Mouse (Mus musculus) gastrocnemius, postnatal 10 days (tissue): ENCODE data around the gene Tnik. TPM values are rescaled to one million over a fixed set of nuclear protein-coding genes. Genes with fewer than 3 reads are reported as not detected.

ENCODE experiments used
- DNase-seq: peaks from one replicate; pipeline ENCODE4 v3.0.0; 2021; ENCODE audit warnings: mixed read lengths
- microRNA-seq, 2 experiments: library from miRNA; unstranded; fragments of <30 nt; microRNA quantifications; one replicate each; pipeline ENCODE4 v1.2.0; 2021
- total RNA-seq, 2 experiments: library from RNA; stranded (reverse); gene quantifications; 2 replicates each; pipeline ENCODE4 v1.2.3; 2021

Gene Tnik
- total RNA-seq, 2 experiments from 2014 or later: 70.8 to 72.5 TPM

DNA sequence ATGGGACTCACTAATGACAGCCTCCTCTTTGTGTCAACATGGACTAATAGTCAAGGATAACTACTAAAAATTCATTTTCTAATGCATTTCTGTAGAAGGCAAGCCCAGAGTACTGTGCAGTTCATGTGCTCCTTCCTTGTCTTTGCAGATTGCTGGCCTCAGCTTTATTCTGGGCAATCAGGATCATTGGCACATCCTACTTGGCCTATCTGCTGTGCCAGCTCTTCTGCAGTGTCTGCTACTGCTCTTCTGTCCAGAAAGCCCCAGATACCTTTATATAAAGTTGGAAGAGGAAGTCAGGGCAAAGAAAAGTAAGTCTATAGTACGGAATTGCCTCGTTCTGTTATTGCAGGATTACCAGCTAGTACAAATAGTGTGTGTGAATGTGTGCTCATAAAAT lies 455.5 kb downstream of the Tnik start:
- DNase-seq: no peak

GRCm38 (mm10) chr3:28721218-28721617 lies 458.2 kb downstream of the Tnik start:
- DNase-seq: no peak

- no peak for DNase-seq
Observed at GRCm38 (mm10) chr3:28721838-28722237, 458.8 kb downstream of the Tnik start.

DNA sequence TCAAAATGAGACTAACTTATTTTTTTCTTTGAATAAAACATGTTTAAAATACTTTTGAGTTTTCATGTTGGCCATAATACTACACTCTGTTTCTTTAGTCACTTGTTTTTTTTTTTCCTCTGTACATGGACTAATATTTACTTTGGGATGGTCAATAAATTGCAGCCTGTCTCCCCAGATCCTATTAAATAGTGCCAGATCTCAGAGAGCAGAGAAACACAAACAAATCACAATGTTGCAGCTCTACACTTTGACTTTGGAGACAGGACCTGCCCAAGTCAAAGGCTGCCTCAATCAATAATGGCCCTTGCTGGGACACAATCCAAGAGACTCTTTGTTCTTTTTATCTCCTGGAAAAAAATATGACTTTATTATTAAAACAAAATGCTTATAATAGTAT lies 459.5 kb downstream of the Tnik start:
- DNase-seq: no peak

DNA sequence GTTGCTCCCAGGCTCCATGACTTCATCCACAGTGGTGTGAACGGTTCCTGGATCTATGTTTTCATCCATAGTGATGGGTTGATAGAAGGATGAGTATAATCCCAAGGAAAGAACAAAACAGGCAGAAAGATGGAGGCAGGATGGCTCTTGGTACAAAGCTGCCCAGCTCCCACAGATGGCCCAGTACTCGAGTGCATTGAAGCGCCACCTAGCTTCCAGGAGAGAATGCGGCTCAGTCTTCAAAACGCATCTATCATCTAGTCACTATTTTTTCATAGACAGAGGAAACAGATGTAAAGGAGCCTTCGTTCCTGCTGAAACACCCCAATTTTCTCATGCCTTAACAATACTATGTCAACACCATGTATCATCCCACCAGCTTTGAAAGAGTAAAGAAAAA lies 460.5 kb downstream of the Tnik start:
- DNase-seq: no peak

GRCm38 (mm10) chr3:28725203-28725602 lies 462.2 kb downstream of the Tnik start:
- no peak for DNase-seq

Small RNA genes within 50 kb of the gene (microRNA-seq; reads per million reads assigned to microRNA genes)
- gene Mir466q: 0 to 0.25 reads per million in 2 experiments
